Mouse (Mus musculus) G1E (cell line): ENCODE data around the gene Pla2g3.

Experiments used
- GATA1 ChIP-seq: IDR thresholded peaks from 2 replicates; pipeline ENCODE4 v1.6.1; 2012; ENCODE audit warnings: borderline replicate concordance, low read length, inconsistent platforms, mixed read lengths
- TAL1 ChIP-seq: conservative IDR thresholded peaks from 2 replicates; pipeline ENCODE4 v1.6.1; 2012; ENCODE audit warnings: low read depth, low read length, inconsistent platforms, mixed read lengths

DNA sequence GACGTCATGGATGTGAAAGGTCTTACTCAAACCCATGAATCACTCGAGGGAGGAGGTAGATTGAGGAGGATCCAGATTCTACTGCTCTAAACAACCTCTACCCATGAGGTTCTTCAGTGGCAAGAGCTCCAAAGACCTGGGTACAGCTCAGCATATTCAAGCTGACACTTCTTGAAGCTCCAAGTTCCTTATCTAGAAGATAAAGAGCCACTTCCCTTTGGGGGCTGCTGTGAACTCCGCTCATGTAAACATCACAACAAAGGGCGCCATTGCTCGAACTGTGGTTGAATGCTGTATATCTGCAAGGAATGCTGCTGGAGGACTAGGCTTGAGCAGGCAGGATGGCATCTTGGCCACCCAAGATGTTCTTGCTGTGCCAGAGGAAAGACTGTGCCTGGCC, 952 bp downstream of the Pla2g3 start:
- TF ChIP-seq GATA1 (no peak), TAL1 (no peak)
